Mouse (Mus musculus) hindbrain, embryonic 14.5 days (tissue): ENCODE data around the gene Gk2. TPM values are rescaled to one million over a fixed set of nuclear protein-coding genes. Genes with fewer than 3 reads are reported as not detected.
A peak's percentile ranks its signal among the peaks of the same experiment; 100 is the strongest.

Source experiments
- ATAC-seq: fragments of 200-750 bp; cut with Nextera tagmentation; 2 replicates; pipeline ENCODE4 v1.8.0; 2017; ENCODE audit warnings: moderate number of reproducible peaks, mild to moderate bottlenecking, moderate TSS enrichment, moderate library complexity; ENCODE audit not compliant: low FRiP score
- DNase-seq: peaks from one replicate; pipeline ENCODE4 v3.0.0-alpha.2; 2015; ENCODE audit warnings: low spot score
- H3K27ac ChIP-seq: fragments of 300-500 bp; sonication (generic); 2 replicates; pipeline ENCODE4 v1.5.1; 2014; ENCODE audit warnings: mild to moderate bottlenecking, moderate library complexity
- H3K27me3 ChIP-seq: fragments of 300-500 bp; sonication (generic); 2 replicates; pipeline ENCODE4 v1.6.1; 2014; ENCODE audit warnings: mild to moderate bottlenecking, low read length, mixed read lengths; ENCODE audit not compliant: control insufficient read depth, insufficient read depth
- H3K36me3 ChIP-seq: fragments of 300-500 bp; sonication (generic); replicated peaks from 2 replicates; pipeline ENCODE4 v1.6.1; 2014; ENCODE audit not compliant: control insufficient read depth, insufficient read depth
- H3K4me1 ChIP-seq: fragments of 300-500 bp; sonication (generic); replicated peaks from 2 replicates; pipeline ENCODE4 v1.6.1; 2014; ENCODE audit warnings: antibody characterized with exemption, low read length, mixed read lengths; ENCODE audit not compliant: control insufficient read depth, insufficient read depth
- H3K4me2 ChIP-seq: fragments of 300-500 bp; sonication (generic); replicated peaks from 2 replicates; pipeline ENCODE4 v1.6.1; 2014; ENCODE audit warnings: mild to moderate bottlenecking, moderate library complexity
- H3K4me3 ChIP-seq: fragments of 300-500 bp; sonication (generic); replicated peaks from 2 replicates; pipeline ENCODE4 v1.5.1; 2014; ENCODE audit warnings: mild to moderate bottlenecking, low read length
- H3K9ac ChIP-seq: fragments of 300-500 bp; sonication (generic); 2 replicates; pipeline ENCODE4 v1.6.1; 2014
- H3K9me3 ChIP-seq: fragments of 300-500 bp; sonication (generic); 2 replicates; pipeline ENCODE4 v1.6.1; 2016; ENCODE audit warnings: low read length; ENCODE audit not compliant: control insufficient read depth
- WGBS: fragments of 180-500 bp; shearing (Covaris S2); extraction: QIAGEN DNeasy Blood & Tissue Kit; methylation state at CpG from one replicate; pipeline ENCODE4 v1.1.7; 2014; 5-methylcytosine and 5-hydroxymethylcytosine counted together
- polyA plus RNA-seq: library from polyadenylated mRNA; unstranded; fragments of >200 nt; fragmentation: Nextera tagmentation; extraction: Ambion mirVana; gene quantifications from 2 replicates; pipeline ENCODE4 v1.2.1, GENCODE M21; 2014

Gk2 gene
- polyA plus RNA-seq, result not detected in 2 replicates

DNA sequence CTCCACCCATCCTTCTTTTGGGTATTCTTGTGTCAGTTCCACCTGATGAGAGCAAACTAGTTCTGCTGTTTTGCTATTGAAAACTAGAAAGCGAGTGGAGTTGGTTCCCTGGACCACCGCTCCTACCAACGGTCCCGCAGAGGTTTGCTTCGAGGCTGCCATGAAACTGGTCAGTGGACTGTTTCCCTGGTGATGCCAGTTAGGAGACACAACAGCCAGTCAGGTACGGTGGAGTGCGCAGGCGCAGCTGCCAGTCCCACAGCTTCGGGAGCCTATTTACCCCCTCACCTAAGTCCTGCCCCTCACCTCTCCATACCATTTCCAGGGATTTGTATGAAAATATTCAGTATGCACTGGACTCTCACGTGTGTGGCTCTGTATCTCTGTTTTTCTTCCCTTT lies at the start of gene Gk2:
Gk2 (minus strand) TSS at position 206 of the 400 bp plus-strand sequence.
- no peak within 1 kb of the TSS for H3K4me2 ChIP-seq
- H3K36me3 ChIP-seq, result no peaks in the 10 kb centered on the region
- no peak within 1 kb of the TSS for H3K9ac ChIP-seq
- DNase-seq, result no peak
- H3K27ac ChIP-seq, result no peak within 1 kb of the TSS
- H3K27me3 ChIP-seq, result no peaks in the 10 kb centered on the region
- H3K4me1 ChIP-seq, result no peaks in the 10 kb centered on the region
- 96% methylated on average over 10 of the region's 10 CpGs for WGBS
- no peaks in the 10 kb centered on the region for H3K9me3 ChIP-seq
- no peak for ATAC-seq
- no peak within 1 kb of the TSS for H3K4me3 ChIP-seq

GRCm38 (mm10) chr5:97498041-97498440 lies 41.2 kb upstream of the Gk2 start:
- Histone ChIP-seq H3K36me3 (no peaks in the 10 kb centered on the region), H3K27me3 (no peaks in the 10 kb centered on the region), H3K4me1 (no peaks in the 10 kb centered on the region), H3K9me3 (no peaks in the 10 kb centered on the region), H3K4me3 (no peak overlapping the region), H3K4me2 (no peak overlapping the region), H3K27ac (no peak overlapping the region), H3K9ac (no peak overlapping the region)
- DNase-seq (no peak), ATAC-seq (no peak)

DNA sequence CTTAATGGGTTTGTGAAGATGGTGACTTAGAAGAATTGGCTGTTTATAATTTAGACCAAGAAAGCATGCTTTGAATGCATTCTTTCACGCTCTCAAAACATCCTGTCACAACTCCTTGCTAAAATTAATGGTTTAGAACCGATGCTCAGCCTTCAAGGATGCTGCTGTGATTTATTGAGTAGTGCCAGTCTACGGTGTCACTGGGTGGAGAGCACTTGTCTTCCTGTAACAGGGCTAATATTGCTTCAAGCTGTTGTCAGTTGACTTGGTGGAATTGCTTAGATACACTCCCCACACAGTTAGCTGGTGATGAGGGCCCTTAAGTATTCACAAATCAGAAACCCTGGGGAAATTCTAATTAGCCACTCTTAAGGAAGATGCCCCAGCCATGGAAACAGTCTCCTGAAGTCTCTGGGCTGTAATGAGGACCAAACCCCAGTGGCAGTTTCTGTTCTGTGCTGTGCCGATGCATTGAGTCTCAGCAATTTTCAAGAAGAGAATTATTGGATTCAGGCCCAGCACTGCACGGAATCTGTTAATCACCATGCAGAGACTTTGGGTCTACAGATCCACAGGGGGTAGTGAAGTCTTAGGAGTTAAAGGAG lies 38.8 kb upstream of the Gk2 start:
- no peak overlapping the region for H3K4me3 ChIP-seq
- no peaks in the 10 kb centered on the region for H3K27me3 ChIP-seq
- H3K4me2 ChIP-seq, result no peak overlapping the region
- no peak overlapping the region for H3K9ac ChIP-seq
- H3K9me3 ChIP-seq, result no peaks in the 10 kb centered on the region
- DNase-seq, result no peak
- ATAC-seq, result 0 out of 2 replicates have a peak, but pooled peaks have one; percentile 27
- no peak overlapping the region for H3K27ac ChIP-seq
- H3K36me3 ChIP-seq, result no peaks in the 10 kb centered on the region
- WGBS, result 58% methylated on average over 5 of the region's 5 CpGs
- no peaks in the 10 kb centered on the region for H3K4me1 ChIP-seq

- 84% methylated on average over 5 of the region's 5 CpGs for WGBS
- Histone ChIP-seq H3K4me3 (no peak overlapping the region), H3K4me1 (no peaks in the 10 kb centered on the region), H3K27ac (no peak overlapping the region), H3K36me3 (no peaks in the 10 kb centered on the region), H3K9ac (no peak overlapping the region), H3K9me3 (no peaks in the 10 kb centered on the region), H3K4me2 (no peak overlapping the region), H3K27me3 (no peaks in the 10 kb centered on the region)
- no peak for DNase-seq
- ATAC-seq, result no peak
These were observed 36.6 kb upstream of the Gk2 start for GRCm38 (mm10) chr5:97493421-97493820.

GRCm38 (mm10) chr5:97486141-97486540 lies 29.3 kb upstream of the Gk2 start:
- ATAC-seq (no peak), DNase-seq (no peak)
- H3K4me2 ChIP-seq, result no peak overlapping the region
- 92% methylated on average over 5 of the region's 5 CpGs for WGBS
- H3K4me1 ChIP-seq, result no peaks in the 10 kb centered on the region
- H3K9me3 ChIP-seq, result 0 out of 2 replicates have a peak, but pooled peaks cover 4% of the 10 kb centered on the region
- no peak overlapping the region for H3K27ac ChIP-seq
- no peaks in the 10 kb centered on the region for H3K27me3 ChIP-seq
- no peaks in the 10 kb centered on the region for H3K36me3 ChIP-seq
- H3K9ac ChIP-seq, result no peak overlapping the region
- H3K4me3 ChIP-seq, result no peak overlapping the region

- H3K27ac ChIP-seq, result no peak overlapping the region
- H3K9ac ChIP-seq, result no peak overlapping the region
- 78% methylated on average over 1 of the region's 1 CpGs for WGBS
- no peak for ATAC-seq
- H3K4me1 ChIP-seq, result no peaks in the 10 kb centered on the region
- H3K27me3 ChIP-seq, result no peaks in the 10 kb centered on the region
- no peak overlapping the region for H3K4me2 ChIP-seq
- DNase-seq, result no peak
- H3K36me3 ChIP-seq, result no peaks in the 10 kb centered on the region
- H3K9me3 ChIP-seq, result 0 out of 2 replicates have a peak, but pooled peaks cover 4% of the 10 kb centered on the region
- H3K4me3 ChIP-seq, result no peak overlapping the region
These were observed 23.2 kb upstream of the Gk2 start for GRCm38 (mm10) chr5:97479991-97480390.

GRCm38 (mm10) chr5:97467246-97467645 lies 10.4 kb upstream of the Gk2 start:
- ATAC-seq (no peak), DNase-seq (no peak)
- Histone ChIP-seq H3K4me2 (no peak overlapping the region), H3K27me3 (no peaks in the 10 kb centered on the region), H3K4me3 (no peak overlapping the region), H3K9me3 (no peaks in the 10 kb centered on the region), H3K36me3 (no peaks in the 10 kb centered on the region), H3K4me1 (no peaks in the 10 kb centered on the region), H3K9ac (no peak overlapping the region), H3K27ac (no peak overlapping the region)
- WGBS, result 70% methylated on average over 7 of the region's 7 CpGs

- no peaks in the 10 kb centered on the region for H3K4me1 ChIP-seq
- 61% methylated on average over 10 of the region's 10 CpGs for WGBS
- peak; percentile 53; the same call in 1 of the 2 replicates for ATAC-seq
These were observed 9.8 kb upstream of the Gk2 start for GRCm38 (mm10) chr5:97466430-97467158.

DNA sequence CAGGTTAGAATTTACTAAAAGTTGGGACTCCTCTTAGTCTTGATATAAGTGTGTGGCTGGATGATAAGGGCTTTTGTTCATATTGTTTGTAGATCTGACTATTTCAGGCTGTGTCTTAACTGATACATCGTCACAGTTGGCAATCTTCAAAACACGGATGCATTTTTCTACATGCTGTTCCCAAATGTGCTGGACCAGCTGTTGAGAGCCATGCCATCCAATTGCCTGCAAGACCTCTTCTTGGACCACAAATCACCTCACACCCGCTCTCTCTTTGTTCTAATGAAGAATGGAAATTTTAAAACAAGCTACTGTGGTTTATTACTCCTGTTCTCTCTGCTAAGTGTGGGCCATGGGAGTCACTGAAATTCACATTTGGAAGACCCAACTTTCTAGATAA lies 9.1 kb upstream of the Gk2 start:
- peak overlapping the region; percentile 52; the same call in 1 of the 2 replicates for H3K27ac ChIP-seq
- DNase-seq (peak; percentile 31), ATAC-seq (no peak)
- H3K4me1 ChIP-seq, result no peaks in the 10 kb centered on the region
- H3K4me2 ChIP-seq, result no peak overlapping the region
- no peaks in the 10 kb centered on the region for H3K36me3 ChIP-seq
- 69% methylated on average over 3 of the region's 3 CpGs for WGBS
- H3K9me3 ChIP-seq, result no peaks in the 10 kb centered on the region
- H3K27me3 ChIP-seq, result no peaks in the 10 kb centered on the region
- no peak overlapping the region for H3K9ac ChIP-seq
- H3K4me3 ChIP-seq, result no peak overlapping the region

More at GRCm38 (mm10) chr5:97466430-97467158, 9.8 kb upstream of the Gk2 start:
- Histone ChIP-seq H3K4me3 (no peak overlapping the region), H3K36me3 (no peaks in the 10 kb centered on the region), H3K9ac (no peak overlapping the region), H3K27ac (peak overlapping the region; percentile 52; the same call in 1 of the 2 replicates), H3K27me3 (no peaks in the 10 kb centered on the region), H3K9me3 (no peaks in the 10 kb centered on the region), H3K4me2 (no peak overlapping the region)
- DNase-seq, result peak; percentile 48
